Mouse (Mus musculus): ENCODE results near the gene Thra. TPM values are rescaled to one million over a fixed set of nuclear protein-coding genes. Genes with fewer than 3 reads are reported as not detected.

The Thra gene
- polyA plus RNA-seq, 1 experiment from 2014 or later: 17.7 TPM

DNA sequence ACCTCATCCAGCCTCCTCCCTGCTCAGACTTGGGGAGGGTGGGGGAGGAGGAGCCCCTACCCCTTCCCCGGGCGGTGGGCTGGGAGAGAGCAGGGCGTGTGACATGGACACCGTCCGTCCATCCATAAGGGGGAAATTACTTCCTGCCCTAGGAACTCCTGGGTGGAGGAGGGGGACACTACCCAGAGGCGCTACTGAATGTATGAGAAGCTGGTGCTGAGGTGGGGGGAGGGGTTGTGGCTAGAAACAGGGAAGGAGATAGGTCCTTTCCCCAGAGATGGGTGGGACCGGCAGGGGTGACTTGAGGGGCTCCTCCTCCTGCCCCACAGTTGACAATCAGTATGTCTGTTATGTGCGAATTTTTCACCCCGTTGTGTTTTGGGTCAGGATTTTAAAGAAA lies 26.8 kb downstream of the Thra start:
- peaks cover 21% of the 10 kb centered on the region for H3K4me1 ChIP-seq (ENCODE audit: control insufficient read depth, insufficient read depth, low read length)
- no peak overlapping the region for H3K9ac ChIP-seq (ENCODE audit: low read length)
- ATAC-seq (ENCODE audit: insufficient number of reproducible peaks, low FRiP score, low TSS enrichment, low read depth): peak; percentile 13; the same call in 1 of the 2 replicates

GRCm38 (mm10) chr11:98767713-98768112 lies 27.3 kb downstream of the Thra start:
- no peak for DNase-seq (ENCODE audit: low spot score)
- no peak overlapping the region for H3K4me2 ChIP-seq (ENCODE audit: low read depth, severe bottlenecking)
- peaks cover 21% of the 10 kb centered on the region for H3K4me1 ChIP-seq (ENCODE audit: control insufficient read depth, insufficient read depth, low read length)
- ATAC-seq (ENCODE audit: insufficient number of reproducible peaks, low FRiP score, low TSS enrichment, low read depth): no peak
- H3K27me3 ChIP-seq (ENCODE audit: control insufficient read depth, insufficient read depth, low read length): no peaks in the 10 kb centered on the region
- H3K36me3 ChIP-seq (ENCODE audit: control insufficient read depth, insufficient read depth, low read length): peaks cover 13% of the 10 kb centered on the region
- H3K9me3 ChIP-seq (ENCODE audit: control insufficient read depth, low read length): no peaks in the 10 kb centered on the region
- no peak overlapping the region for H3K9ac ChIP-seq (ENCODE audit: low read length)
- 32% methylated on average over 4 of the region's 4 CpGs for WGBS
- H3K4me3 ChIP-seq (ENCODE audit: low read depth, low read length): no peak overlapping the region
- no peak overlapping the region for H3K27ac ChIP-seq (replicated peaks; ENCODE audit: low read depth, low read length)

More for the DNA sequence above, 26.8 kb downstream of the Thra start:
- H3K27me3 ChIP-seq (ENCODE audit: control insufficient read depth, insufficient read depth, low read length): no peaks in the 10 kb centered on the region
- 11% methylated on average over 9 of the region's 9 CpGs for WGBS
- no peak overlapping the region for H3K4me2 ChIP-seq (ENCODE audit: low read depth, severe bottlenecking)
- DNase-seq (ENCODE audit: low spot score): no peak
- H3K36me3 ChIP-seq (ENCODE audit: control insufficient read depth, insufficient read depth, low read length): peaks cover 13% of the 10 kb centered on the region
- no peak overlapping the region for H3K27ac ChIP-seq (replicated peaks; ENCODE audit: low read depth, low read length)
- no peak overlapping the region for H3K4me3 ChIP-seq (ENCODE audit: low read depth, low read length)
- H3K9me3 ChIP-seq (ENCODE audit: control insufficient read depth, low read length): no peaks in the 10 kb centered on the region

DNA sequence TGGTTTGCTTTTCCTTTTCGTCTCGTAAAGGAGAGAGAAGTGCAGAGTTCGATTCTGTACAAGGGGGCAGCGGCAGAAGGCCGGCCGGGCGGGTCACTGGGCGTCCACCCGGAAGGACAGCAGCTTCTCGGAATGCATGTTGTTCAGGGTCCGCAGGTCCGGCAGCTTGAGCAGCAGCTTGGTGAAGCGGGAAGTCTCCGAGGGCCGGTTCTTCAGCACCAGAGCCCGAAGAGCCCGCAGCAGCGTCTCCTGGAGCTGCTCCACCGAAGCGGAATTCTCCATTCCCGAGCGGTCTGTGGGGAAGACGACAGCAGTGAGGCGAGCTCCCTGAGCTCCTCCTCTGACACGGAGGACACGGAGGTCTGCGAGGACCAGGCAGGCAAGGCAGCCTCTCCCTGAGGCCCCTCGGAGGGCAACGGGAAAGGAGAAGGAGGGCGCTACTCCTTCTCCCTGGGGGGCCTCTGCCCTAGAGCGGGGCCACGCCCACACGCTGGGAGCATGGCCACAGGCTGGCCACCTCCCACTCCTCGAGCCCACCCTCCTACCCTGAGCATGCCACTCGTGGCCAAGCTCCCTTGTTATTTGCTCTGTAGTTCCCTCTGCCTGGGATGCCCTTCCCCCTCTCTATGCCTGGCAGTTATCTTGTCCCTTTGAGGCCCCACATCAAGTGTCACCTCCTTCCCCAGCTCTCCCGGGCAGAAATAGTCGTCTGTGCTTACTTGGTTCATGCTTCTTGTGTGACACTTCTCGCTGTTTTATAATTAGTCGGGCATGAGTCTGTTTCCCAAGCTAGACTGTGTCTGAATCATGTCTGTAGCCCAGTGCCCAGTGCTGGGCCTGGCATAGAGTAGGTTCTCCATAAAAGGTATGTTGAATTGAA lies 27.9 kb downstream of the Thra start:
- peaks cover 23% of the 10 kb centered on the region for H3K4me1 ChIP-seq (ENCODE audit: control insufficient read depth, insufficient read depth, low read length)
- DNase-seq (ENCODE audit: low spot score) (no peak), ATAC-seq (ENCODE audit: insufficient number of reproducible peaks, low FRiP score, low TSS enrichment, low read depth) (no peak)
- peak overlapping the region; percentile 9; the same call in 1 of the 2 replicates for H3K9ac ChIP-seq (ENCODE audit: low read length)
- H3K4me2 ChIP-seq (ENCODE audit: low read depth, severe bottlenecking): peak overlapping the region; percentile 30
- 31% methylated on average over 37 of the region's 39 CpGs for WGBS
- H3K9me3 ChIP-seq (ENCODE audit: control insufficient read depth, low read length): no peaks in the 10 kb centered on the region
- H3K4me3 ChIP-seq (ENCODE audit: low read depth, low read length): no peak overlapping the region; the same call in 1 of the 2 replicates
- H3K27me3 ChIP-seq (ENCODE audit: control insufficient read depth, insufficient read depth, low read length): no peaks in the 10 kb centered on the region
- peaks cover 13% of the 10 kb centered on the region for H3K36me3 ChIP-seq (ENCODE audit: control insufficient read depth, insufficient read depth, low read length)
- H3K27ac ChIP-seq (replicated peaks; ENCODE audit: low read depth, low read length): no peak overlapping the region

DNA sequence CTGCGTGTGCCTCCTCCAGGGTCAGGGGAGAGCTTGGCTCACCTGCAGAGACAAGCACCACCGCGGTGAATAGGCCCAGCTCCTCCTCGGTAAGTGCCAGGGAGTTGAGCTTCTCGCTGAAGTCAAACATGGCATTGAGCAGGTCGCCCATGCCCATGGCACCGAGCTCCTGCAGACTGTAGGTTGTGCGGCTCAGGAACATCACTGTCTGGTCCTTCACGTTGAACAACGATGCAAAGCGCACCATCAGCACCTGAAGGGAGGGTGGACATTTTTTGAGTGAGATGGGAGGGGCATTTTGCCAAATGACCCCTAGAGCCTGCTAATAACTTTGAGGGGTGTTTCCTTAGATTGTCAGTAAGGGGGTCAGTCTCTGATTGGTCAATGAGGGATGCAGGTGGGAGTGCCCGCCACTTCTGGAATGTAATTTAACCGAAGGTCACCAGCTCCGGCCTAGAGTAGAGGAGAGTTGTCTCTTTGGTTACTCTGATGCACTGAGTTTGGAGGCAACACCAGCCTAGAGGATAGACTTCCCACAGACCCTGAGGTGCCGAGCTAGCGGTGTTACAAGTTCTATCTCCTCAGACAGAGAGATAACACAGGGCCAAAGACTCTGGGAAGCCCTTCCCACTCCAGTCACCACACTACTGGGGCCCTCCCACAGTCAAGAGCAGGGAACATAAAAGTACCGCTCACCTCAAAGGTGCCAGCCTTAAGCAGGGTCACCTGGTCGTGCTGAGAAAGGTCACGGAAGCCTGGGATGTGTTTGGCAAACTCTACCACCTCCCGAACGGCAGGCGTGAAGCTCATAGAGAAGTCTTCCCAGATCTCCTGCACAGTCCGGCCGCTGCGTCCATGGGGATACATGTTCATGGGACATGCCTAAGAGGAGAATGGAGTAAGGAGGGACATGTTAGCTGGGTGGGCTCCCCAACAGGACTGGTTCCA lies 28.8 kb downstream of the Thra start:
- no peak overlapping the region for H3K4me2 ChIP-seq (ENCODE audit: low read depth, severe bottlenecking)
- DNase-seq (ENCODE audit: low spot score): no peak
- no peak for ATAC-seq (ENCODE audit: insufficient number of reproducible peaks, low FRiP score, low TSS enrichment, low read depth)
- peaks cover 26% of the 10 kb centered on the region for H3K4me1 ChIP-seq (ENCODE audit: control insufficient read depth, insufficient read depth, low read length)
- H3K36me3 ChIP-seq (ENCODE audit: control insufficient read depth, insufficient read depth, low read length): peaks cover 12% of the 10 kb centered on the region
- H3K27me3 ChIP-seq (ENCODE audit: control insufficient read depth, insufficient read depth, low read length): no peaks in the 10 kb centered on the region
- H3K4me3 ChIP-seq (ENCODE audit: low read depth, low read length): no peak overlapping the region; the same call in 1 of the 2 replicates
- no peak overlapping the region for H3K9ac ChIP-seq (ENCODE audit: low read length)
- no peak overlapping the region for H3K27ac ChIP-seq (replicated peaks; ENCODE audit: low read depth, low read length)
- 85% methylated on average over 25 of the region's 25 CpGs for WGBS
- H3K9me3 ChIP-seq (ENCODE audit: control insufficient read depth, low read length): no peaks in the 10 kb centered on the region

GRCm38 (mm10) chr11:98770096-98770975 lies 29.9 kb downstream of the Thra start:
- WGBS: 96% methylated on average over 26 of the region's 26 CpGs
- peaks cover 6% of the 10 kb centered on the region for H3K36me3 ChIP-seq (ENCODE audit: control insufficient read depth, insufficient read depth, low read length)
- H3K4me1 ChIP-seq (ENCODE audit: control insufficient read depth, insufficient read depth, low read length): peaks cover 33% of the 10 kb centered on the region
- H3K9me3 ChIP-seq (ENCODE audit: control insufficient read depth, low read length): no peaks in the 10 kb centered on the region
- no peaks in the 10 kb centered on the region for H3K27me3 ChIP-seq (ENCODE audit: control insufficient read depth, insufficient read depth, low read length)
- H3K27ac ChIP-seq (replicated peaks; ENCODE audit: low read depth, low read length): no peak overlapping the region
- no peak overlapping the region for H3K9ac ChIP-seq (ENCODE audit: low read length)
- DNase-seq (ENCODE audit: low spot score) (no peak), ATAC-seq (ENCODE audit: insufficient number of reproducible peaks, low FRiP score, low TSS enrichment, low read depth) (no peak)
- no peak overlapping the region for H3K4me3 ChIP-seq (ENCODE audit: low read depth, low read length)
- H3K4me2 ChIP-seq (ENCODE audit: low read depth, severe bottlenecking): no peak overlapping the region

GRCm38 (mm10) chr11:98771131-98771530 lies 30.7 kb downstream of the Thra start:
- DNase-seq (ENCODE audit: low spot score) (no peak), ATAC-seq (ENCODE audit: insufficient number of reproducible peaks, low FRiP score, low TSS enrichment, low read depth) (no peak)
- Histone ChIP-seq H3K4me2 (ENCODE audit: low read depth, severe bottlenecking) (no peak overlapping the region), H3K9me3 (ENCODE audit: control insufficient read depth, low read length) (no peaks in the 10 kb centered on the region), H3K4me3 (ENCODE audit: low read depth, low read length) (no peak overlapping the region), H3K4me1 (ENCODE audit: control insufficient read depth, insufficient read depth, low read length) (peaks cover 37% of the 10 kb centered on the region), H3K9ac (ENCODE audit: low read length) (no peak overlapping the region), H3K27me3 (ENCODE audit: control insufficient read depth, insufficient read depth, low read length) (no peaks in the 10 kb centered on the region), H3K36me3 (ENCODE audit: control insufficient read depth, insufficient read depth, low read length) (peaks cover 5% of the 10 kb centered on the region), H3K27ac (replicated peaks; ENCODE audit: low read depth, low read length) (no peak overlapping the region)
- WGBS: 93% methylated on average over 18 of the region's 18 CpGs

DNA sequence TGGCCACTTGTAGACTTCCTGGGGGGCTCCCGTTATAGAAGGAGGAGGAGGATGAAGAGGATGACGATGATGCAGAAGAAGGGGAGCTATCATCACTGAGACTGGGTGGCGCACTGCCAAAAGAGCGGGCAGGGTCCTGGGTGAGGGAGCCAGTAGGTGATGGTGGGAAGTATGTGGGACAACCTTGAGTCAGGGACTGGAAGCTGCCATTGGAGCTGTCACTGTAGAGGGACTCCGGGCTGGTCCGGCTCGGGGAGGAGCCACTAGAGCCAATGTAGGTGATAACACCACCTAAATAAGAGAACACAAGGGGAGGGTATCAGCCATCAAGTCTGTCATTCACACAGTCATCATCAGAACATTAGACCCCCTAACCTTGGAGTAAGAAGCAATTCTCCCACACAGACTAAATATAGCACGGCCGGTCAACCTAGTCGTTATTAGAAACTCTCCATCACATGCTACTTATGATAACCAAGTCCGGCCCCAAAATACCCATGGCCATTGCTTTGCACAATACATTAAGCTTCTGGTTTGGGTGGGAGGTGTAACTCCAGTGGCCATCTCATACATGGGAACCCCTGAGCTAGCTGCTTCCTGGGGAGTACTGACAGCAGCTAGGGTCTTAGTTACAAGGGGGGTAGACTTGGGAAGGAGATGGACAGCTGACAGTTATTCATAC lies 31.5 kb downstream of the Thra start:
- H3K36me3 ChIP-seq (ENCODE audit: control insufficient read depth, insufficient read depth, low read length): peaks cover 5% of the 10 kb centered on the region
- H3K4me1 ChIP-seq (ENCODE audit: control insufficient read depth, insufficient read depth, low read length): peaks cover 42% of the 10 kb centered on the region
- no peak for ATAC-seq (ENCODE audit: insufficient number of reproducible peaks, low FRiP score, low TSS enrichment, low read depth)
- H3K27ac ChIP-seq (replicated peaks; ENCODE audit: low read depth, low read length): no peak overlapping the region
- WGBS: 92% methylated on average over 11 of the region's 11 CpGs
- H3K9ac ChIP-seq (ENCODE audit: low read length): no peak overlapping the region
- H3K4me2 ChIP-seq (ENCODE audit: low read depth, severe bottlenecking): no peak overlapping the region
- no peaks in the 10 kb centered on the region for H3K9me3 ChIP-seq (ENCODE audit: control insufficient read depth, low read length)
- no peak overlapping the region for H3K4me3 ChIP-seq (ENCODE audit: low read depth, low read length)
- no peaks in the 10 kb centered on the region for H3K27me3 ChIP-seq (ENCODE audit: control insufficient read depth, insufficient read depth, low read length)
- no peak for DNase-seq (ENCODE audit: low spot score)
